Mouse (Mus musculus) liver, adult 2 months (tissue): Measurements from ENCODE around the gene Tceanc2. TPM values are rescaled to one million over a fixed set of nuclear protein-coding genes. Genes with fewer than 3 reads are reported as not detected.

Experiments used
- DNase-seq: peaks from one replicate; pipeline ENCODE4 v3.0.0-alpha.2; 2011; ENCODE audit warnings: low read depth, low spot score; ENCODE audit errors: extremely low read depth
- H3K27ac ChIP-seq: fragments of 200-500 bp; replicated peaks from 2 replicates; pipeline ENCODE4 v1.5.1; 2012; ENCODE audit warnings: low read depth, mild to moderate bottlenecking, control low read depth, inconsistent platforms, low read length; ENCODE audit not compliant: insufficient read depth
- H3K27me3 ChIP-seq: fragments of 200-500 bp; 2 replicates; pipeline ENCODE4 v1.6.1; 2012; ENCODE audit warnings: mild to moderate bottlenecking, moderate library complexity, low read length, inconsistent platforms; ENCODE audit not compliant: control insufficient read depth, insufficient read depth
- H3K36me3 ChIP-seq: fragments of 200-500 bp; 2 replicates; pipeline ENCODE4 v1.6.1; 2012; ENCODE audit warnings: low read length, inconsistent platforms; ENCODE audit not compliant: control insufficient read depth, insufficient read depth
- H3K4me1 ChIP-seq: fragments of 200-500 bp; 2 replicates; pipeline ENCODE4 v1.6.1; 2011; ENCODE audit warnings: low read length; ENCODE audit not compliant: control insufficient read depth, insufficient read depth
- H3K4me3 ChIP-seq: fragments of 200-500 bp; 2 replicates; pipeline ENCODE4 v1.5.1; 2011; ENCODE audit warnings: low read depth, mild to moderate bottlenecking, control low read depth, low read length, moderate library complexity; ENCODE audit not compliant: insufficient read depth
- H3K79me2 ChIP-seq: fragments of 200-500 bp; 2 replicates; pipeline ENCODE4 v1.6.1; 2012; ENCODE audit warnings: inconsistent platforms, mild to moderate bottlenecking, low read length, moderate library complexity; ENCODE audit not compliant: control insufficient read depth, insufficient read depth
- H3K9ac ChIP-seq: fragments of 200-500 bp; 2 replicates; pipeline ENCODE4 v1.6.1; 2012; ENCODE audit warnings: low read depth, mild to moderate bottlenecking, control low read depth, inconsistent platforms, low read length
- CTCF ChIP-seq: fragments of 200-500 bp; IDR thresholded peaks from 2 replicates; pipeline ENCODE4 v1.5.1; 2011; ENCODE audit warnings: low read depth, low read length, control low read depth
- POLR2A ChIP-seq: fragments of 200-500 bp; IDR thresholded peaks from 2 replicates; pipeline ENCODE4 v1.6.1; 2011; ENCODE audit warnings: low read length, control low read depth; ENCODE audit not compliant: insufficient read depth; ENCODE audit errors: extremely low read depth
- WGBS: fragments of 180-500 bp; shearing (Covaris S2); methylation state at CpG from one replicate; pipeline ENCODE4 v1.1.7; 2018; 5-methylcytosine and 5-hydroxymethylcytosine counted together
- polyA plus RNA-seq: library from polyadenylated mRNA; depleted of rRNA; stranded (reverse); fragments of >200 nt; gene quantifications from 2 replicates; pipeline ENCODE4 v1.2.3, GENCODE M21; 2012
- total RNA-seq: library from RNA; depleted of rRNA; stranded (reverse); fragments of >200 nt; gene quantifications from 2 replicates; pipeline ENCODE4 v1.2.3, GENCODE M21; 2014

The Tceanc2 gene
- total and polyA plus RNA-seq, 2 experiments = 5.3 to 6.6 TPM

- no peak overlapping the region for H3K9ac ChIP-seq
- no peak for TF ChIP-seq POLR2A
- no peaks in the 10 kb centered on the region for H3K27me3 ChIP-seq
- WGBS = 73% methylated on average over 7 of the region's 7 CpGs
- no peak for DNase-seq
- H3K4me1 ChIP-seq = no peaks in the 10 kb centered on the region
- H3K27ac ChIP-seq = no peak overlapping the region
- no peak overlapping the region for H3K4me3 ChIP-seq
- no peaks in the 10 kb centered on the region for H3K79me2 ChIP-seq
- H3K36me3 ChIP-seq = peaks cover 51% of the 10 kb centered on the region
Measured at GRCm38 (mm10) chr4:107203001-107203400, 24.1 kb upstream of the Tceanc2 start.

- Histone ChIP-seq H3K27me3 (no peaks in the 10 kb centered on the region), H3K4me3 (no peak overlapping the region), H3K36me3 (peaks cover 60% of the 10 kb centered on the region), H3K27ac (no peak overlapping the region), H3K4me1 (no peaks in the 10 kb centered on the region), H3K79me2 (no peaks in the 10 kb centered on the region), H3K9ac (no peak overlapping the region)
- 96% methylated on average over 3 of the region's 3 CpGs for WGBS
- no peak for DNase-seq
- no peak for TF ChIP-seq CTCF
- no peak for TF ChIP-seq POLR2A
Measured at GRCm38 (mm10) chr4:107201779-107202178, 22.9 kb upstream of the Tceanc2 start.

- Histone ChIP-seq H3K79me2 (no peaks in the 10 kb centered on the region), H3K4me1 (no peaks in the 10 kb centered on the region), H3K9ac (no peak overlapping the region), H3K27ac (no peak overlapping the region), H3K36me3 (peaks cover 72% of the 10 kb centered on the region), H3K27me3 (no peaks in the 10 kb centered on the region), H3K4me3 (no peak overlapping the region)
- 91% methylated on average over 5 of the region's 5 CpGs for whole genome bisulfite sequencing
- TF ChIP-seq POLR2A (no peak), CTCF (no peak)
- DNase-seq = no peak
Measured at GRCm38 (mm10) chr4:107198072-107198471, 19.2 kb upstream of the Tceanc2 start.

GRCm38 (mm10) chr4:107196454-107196853 lies 17.5 kb upstream of the Tceanc2 start:
- 90% methylated on average over 2 of the region's 2 CpGs for WGBS
- TF ChIP-seq CTCF (no peak), POLR2A (no peak)

GRCm38 (mm10) chr4:107193841-107194240 lies 14.9 kb upstream of the Tceanc2 start:
- Histone ChIP-seq H3K9ac (no peak overlapping the region), H3K79me2 (no peaks in the 10 kb centered on the region), H3K36me3 (peaks cover 68% of the 10 kb centered on the region), H3K4me3 (no peak overlapping the region), H3K27ac (no peak overlapping the region), H3K27me3 (no peaks in the 10 kb centered on the region), H3K4me1 (no peaks in the 10 kb centered on the region)
- DNase-seq = no peak
- WGBS = 93% methylated on average over 3 of the region's 3 CpGs
- no peak for TF ChIP-seq POLR2A
- no peak for TF ChIP-seq CTCF

More at GRCm38 (mm10) chr4:107196454-107196853, 17.5 kb upstream of the Tceanc2 start:
- Histone ChIP-seq H3K4me1 (no peaks in the 10 kb centered on the region), H3K27ac (no peak overlapping the region), H3K27me3 (no peaks in the 10 kb centered on the region), H3K79me2 (no peaks in the 10 kb centered on the region), H3K4me3 (no peak overlapping the region), H3K36me3 (peaks cover 70% of the 10 kb centered on the region), H3K9ac (no peak overlapping the region)
- no peak for DNase-seq

- TF ChIP-seq POLR2A (no peak), CTCF (no peak)
- Histone ChIP-seq H3K4me3 (no peak overlapping the region), H3K4me1 (peaks cover 9% of the 10 kb centered on the region), H3K36me3 (peaks cover 38% of the 10 kb centered on the region), H3K27me3 (no peaks in the 10 kb centered on the region), H3K27ac (no peak overlapping the region), H3K9ac (no peak overlapping the region), H3K79me2 (peaks cover 17% of the 10 kb centered on the region; the same call in 1 of the 2 replicates)
- DNase-seq = no peak
- 79% methylated on average over 3 of the region's 3 CpGs for WGBS
Measured at GRCm38 (mm10) chr4:107185703-107186102, 6.8 kb upstream of the Tceanc2 start.
